Mouse (Mus musculus): Measurements from ENCODE around the gene Trpm8. TPM values are rescaled to one million over a fixed set of nuclear protein-coding genes. Genes with fewer than 3 reads are reported as not detected.

Gene Trpm8
- total and polyA plus RNA-seq, 3 experiments: not detected

GRCm38 (mm10) chr1:88403378-88403777 lies 125.9 kb downstream of the Trpm8 start:
- Histone ChIP-seq H3K4me1 (ENCODE audit: control insufficient read depth in 1 of 2, insufficient read depth in 2 of 2) (no peaks in the 10 kb centered on the region), H3K9me3 (replicated peaks; ENCODE audit: low read length) (peaks cover 2% of the 10 kb centered on the region), H3K9ac (ENCODE audit: insufficient read depth, low read depth) (no peak overlapping the region), H3K27me3 (replicated peaks) (peaks cover 28% of the 10 kb centered on the region), H3K36me3 (replicated peaks in 1 of 2; ENCODE audit: control insufficient read depth in 1 of 2, insufficient read depth in 1 of 2, low read length in 1 of 2) (no peaks in the 10 kb centered on the region), H3K79me2 (replicated peaks; ENCODE audit: control insufficient read depth, extremely low read depth, insufficient read depth, poor library complexity, severe bottlenecking) (no peaks in the 10 kb centered on the region), H3K4me3 (replicated peaks in 1 of 3; ENCODE audit: low read depth in 2 of 3, low read length in 2 of 3, poor library complexity in 1 of 3) (no peak overlapping the region), H3K4me2 (ENCODE audit: insufficient read depth, low read depth, poor library complexity, severe bottlenecking) (no peak overlapping the region), H3K27ac (ENCODE audit: insufficient read depth, low read depth) (no peak overlapping the region)
- dilution Hi-C loops (cut with MboI; ENCODE audit: extremely low pct_ligation_motif_present, extremely low pct_unique_long_range_greater_than_20kb, low sequenced_read_pairs) (no loop called here), in situ Hi-C loops (cut with MboI; ENCODE audit: low pct_ligation_motif_present, low pct_unique_long_range_greater_than_20kb, low sequenced_read_pairs) (no loop called here)
- no peak for DNase-seq (ENCODE audit: extremely low read depth)
- TF ChIP-seq BHLHE40 (IDR thresholded peaks at IDR 0.05; ENCODE audit: low read depth, low read length): no peak
- TF ChIP-seq JUN (IDR thresholded peaks at IDR 0.05; ENCODE audit: insufficient read depth, low read depth, low read length): no peak
- TF ChIP-seq GABPA (IDR thresholded peaks at IDR 0.05; ENCODE audit: insufficient replicate concordance, low read depth, low read length): no peak
- TF ChIP-seq POLR2A (IDR thresholded peaks at IDR 0.05; ENCODE audit: low read depth, low read length): no peak
- no peak for TF ChIP-seq ZMIZ1 (IDR thresholded peaks at IDR 0.05; ENCODE audit: low read depth, low read length)
- TF ChIP-seq MEF2A (IDR thresholded peaks at IDR 0.05; ENCODE audit: borderline replicate concordance, low read depth, low read length): no peak
- no peak for TF ChIP-seq CHD2 (IDR thresholded peaks at IDR 0.05; ENCODE audit: low read length)
- no peak for TF ChIP-seq USF2 (conservative IDR thresholded peaks at IDR 0.05; ENCODE audit: low read depth, low read length)
- no peak for TF ChIP-seq SMC3 (IDR thresholded peaks at IDR 0.05; ENCODE audit: low read depth, low read length)
- no peak for TF ChIP-seq ZNF384 (IDR thresholded peaks at IDR 0.05; ENCODE audit: low read depth, low read length)
- TF ChIP-seq E2F4 (IDR thresholded peaks at IDR 0.05; ENCODE audit: insufficient replicate concordance, low read depth, low read length): no peak
- TF ChIP-seq IRF4 (IDR thresholded peaks at IDR 0.05; ENCODE audit: low read depth, low read length): no peak
- no peak for TF ChIP-seq TBP (conservative IDR thresholded peaks at IDR 0.05; ENCODE audit: low read depth, low read length)
- no peak for TF ChIP-seq USF1 (IDR thresholded peaks at IDR 0.05; ENCODE audit: low read depth, low read length)

GRCm38 (mm10) chr1:88406078-88406806 lies 128.8 kb downstream of the Trpm8 start:
- no peak overlapping the region for H3K4me2 ChIP-seq (ENCODE audit: insufficient read depth, low read depth, poor library complexity, severe bottlenecking)
- in situ Hi-C loops (cut with MboI; ENCODE audit: low pct_ligation_motif_present, low pct_unique_long_range_greater_than_20kb, low sequenced_read_pairs): no loop called here
- H3K79me2 ChIP-seq (replicated peaks; ENCODE audit: control insufficient read depth, extremely low read depth, insufficient read depth, poor library complexity, severe bottlenecking): no peaks in the 10 kb centered on the region
- H3K9ac ChIP-seq (ENCODE audit: insufficient read depth, low read depth): no peak overlapping the region
- dilution Hi-C loops (cut with MboI; ENCODE audit: extremely low pct_ligation_motif_present, extremely low pct_unique_long_range_greater_than_20kb, low sequenced_read_pairs): no loop called here
- no peak for DNase-seq (ENCODE audit: extremely low read depth)
- no peaks in the 10 kb centered on the region for H3K36me3 ChIP-seq (replicated peaks in 1 of 2; ENCODE audit: control insufficient read depth in 1 of 2, insufficient read depth in 1 of 2, low read length in 1 of 2)
- TF ChIP-seq USF1 (IDR thresholded peaks at IDR 0.05; ENCODE audit: low read depth, low read length): no peak
- no peak for TF ChIP-seq USF2 (conservative IDR thresholded peaks at IDR 0.05; ENCODE audit: low read depth, low read length)
- TF ChIP-seq JUND (conservative IDR thresholded peaks at IDR 0.05; ENCODE audit: low read depth, low read length): no peak
- no peak for TF ChIP-seq E2F4 (IDR thresholded peaks at IDR 0.05; ENCODE audit: insufficient replicate concordance, low read depth, low read length)
- TF ChIP-seq ETS1 (conservative IDR thresholded peaks at IDR 0.05; ENCODE audit: low read depth, low read length): no peak
- TF ChIP-seq MXI1 (IDR thresholded peaks at IDR 0.05; ENCODE audit: low read depth, low read length): no peak
- TF ChIP-seq SMC3 (IDR thresholded peaks at IDR 0.05; ENCODE audit: low read depth, low read length): no peak
- TF ChIP-seq CTCF (conservative IDR thresholded peaks at IDR 0.05 in 1 of 2, IDR thresholded peaks at IDR 0.05 in 1 of 2; ENCODE audit: low read depth in 2 of 2, low read length in 2 of 2): no peak
- TF ChIP-seq ZMIZ1 (IDR thresholded peaks at IDR 0.05; ENCODE audit: low read depth, low read length): no peak
- TF ChIP-seq CHD1 (IDR thresholded peaks at IDR 0.05; ENCODE audit: low read depth, low read length): no peak
- TF ChIP-seq RCOR1 (conservative IDR thresholded peaks at IDR 0.05; ENCODE audit: low read depth, low read length): no peak
- TF ChIP-seq IRF4 (IDR thresholded peaks at IDR 0.05; ENCODE audit: low read depth, low read length): no peak
- TF ChIP-seq RAD21 (IDR thresholded peaks at IDR 0.05; ENCODE audit: low read depth, low read length): no peak
- TF ChIP-seq NRF1 (IDR thresholded peaks at IDR 0.05; ENCODE audit: low read depth, low read length): no peak
- no peak for TF ChIP-seq MAZ (IDR thresholded peaks at IDR 0.05; ENCODE audit: low read depth, low read length)
- TF ChIP-seq KAT2A (IDR thresholded peaks at IDR 0.05; ENCODE audit: insufficient replicate concordance, low read length): no peak
- TF ChIP-seq ZKSCAN1 (IDR thresholded peaks at IDR 0.05; ENCODE audit: borderline replicate concordance, low read depth, low read length): no peak
- TF ChIP-seq PAX5 (IDR thresholded peaks at IDR 0.05; ENCODE audit: low read length): no peak
- no peak for TF ChIP-seq BHLHE40 (IDR thresholded peaks at IDR 0.05; ENCODE audit: low read depth, low read length)
- no peak for TF ChIP-seq GABPA (IDR thresholded peaks at IDR 0.05; ENCODE audit: insufficient replicate concordance, low read depth, low read length)
- no peak overlapping the region for H3K27ac ChIP-seq (ENCODE audit: insufficient read depth, low read depth)
- H3K4me1 ChIP-seq (ENCODE audit: control insufficient read depth in 1 of 2, insufficient read depth in 2 of 2): no peaks in the 10 kb centered on the region
- peaks cover 2% of the 10 kb centered on the region for H3K9me3 ChIP-seq (replicated peaks; ENCODE audit: low read length)
- no peak overlapping the region for H3K4me3 ChIP-seq (replicated peaks in 1 of 3; ENCODE audit: low read depth in 2 of 3, low read length in 2 of 3, poor library complexity in 1 of 3)
- H3K27me3 ChIP-seq (replicated peaks): peaks cover 31% of the 10 kb centered on the region
